Mouse (Mus musculus) adipose tissue, adult 10 weeks (tissue): ENCODE measurements around the gene A2ml1. TPM values are rescaled to one million over a fixed set of nuclear protein-coding genes. Genes with fewer than 3 reads are reported as not detected.

Source experiments
- polyA plus RNA-seq: library from polyadenylated mRNA; stranded (reverse); fragments of 350-450 nt; fragmentation: Illumina TruSeq; extraction: RNeasy Lipid Tissue Mini Kit (QIAGEN cat#74804); gene quantifications from one replicate; pipeline ENCODE4 v1.2.3, GENCODE M21; 2014; ENCODE audit warnings: low read depth, low replicate concordance

The A2ml1 gene
- 20.8 TPM for polyA plus RNA-seq

GRCm38 (mm10) chr6:128581508-128581907 is at the start of gene A2ml1:
Gene A2ml1 (minus strand): TSS chr6:128581608.

GRCm38 (mm10) chr6:128623433-128623832 is 42.0 kb upstream of the A2ml1 start, which contains the start of gene Klrb1a:
Gene Klrb1a (minus strand): TSS chr6:128623533.

GRCm38 (mm10) chr6:128526601-128527000 is 54.8 kb downstream of the A2ml1 start, which contains the start of gene Pzp:
Gene Pzp (minus strand): TSS chr6:128526720.

Other genes with a start within 250 kb of the A2ml1 start
- 13.9 TPM for gene Tulp3, start 225.8 kb downstream of the A2ml1 start, polyA plus RNA-seq
- gene Rhno1, start 218.7 kb downstream of the A2ml1 start, polyA plus RNA-seq, result 22.1 TPM
- 3.2 TPM for gene Foxm1, start 218.6 kb downstream of the A2ml1 start, polyA plus RNA-seq
- gene Tex52, start 206.2 kb downstream of the A2ml1 start, polyA plus RNA-seq, result 0.34 TPM
- not detected for gene Gm44596, start 206.1 kb downstream of the A2ml1 start, polyA plus RNA-seq
- 8.3 TPM for gene Nrip2, start 182.3 kb downstream of the A2ml1 start, polyA plus RNA-seq
- 11.6 TPM for gene Itfg2, start 156.7 kb downstream of the A2ml1 start, polyA plus RNA-seq
- 245 TPM for gene Fkbp4, start 142.9 kb downstream of the A2ml1 start, polyA plus RNA-seq
- gene Pzp, start 54.9 kb downstream of the A2ml1 start, polyA plus RNA-seq, result 4.3 TPM
- gene Klrb1a, start 41.9 kb upstream of the A2ml1 start, polyA plus RNA-seq, result 40.5 TPM
- 0.50 TPM for gene Clec2h, start 80.8 kb upstream of the A2ml1 start, polyA plus RNA-seq
- gene Klrb1, start 141.5 kb upstream of the A2ml1 start, polyA plus RNA-seq, result 0.52 TPM
- 136 TPM for gene Klrb1c, start 207.6 kb upstream of the A2ml1 start, polyA plus RNA-seq
- 0.88 TPM for gene Gm44511, start 244.7 kb upstream of the A2ml1 start, polyA plus RNA-seq
- 0.91 TPM for gene Klrb1b, start 244.7 kb upstream of the A2ml1 start, polyA plus RNA-seq